Mouse (Mus musculus): Measurements from ENCODE around the gene Dytn.

Dytn gene

DNA sequence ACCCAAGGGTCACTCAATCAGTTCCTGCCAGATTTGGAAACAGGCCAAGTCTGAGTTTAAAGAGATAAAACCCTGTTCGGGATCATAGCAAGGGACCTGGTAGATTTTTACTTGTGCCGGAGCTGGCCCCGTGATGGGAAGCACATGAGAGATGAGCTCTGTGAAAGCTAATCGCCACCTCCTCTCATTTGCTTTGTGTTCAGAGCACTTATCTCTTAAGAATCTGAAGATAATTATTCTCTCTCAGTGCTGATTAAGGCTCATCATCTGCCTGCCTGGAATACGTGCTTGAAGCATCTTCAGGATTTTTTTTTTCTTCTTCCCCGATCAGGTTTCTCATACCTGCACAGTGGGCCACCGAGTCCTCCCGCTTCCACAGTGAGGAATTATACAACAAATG lies 107.6 kb downstream of the Dytn start:
- no peak for DNase-seq (ENCODE audit: low read depth, low spot score)

DNA sequence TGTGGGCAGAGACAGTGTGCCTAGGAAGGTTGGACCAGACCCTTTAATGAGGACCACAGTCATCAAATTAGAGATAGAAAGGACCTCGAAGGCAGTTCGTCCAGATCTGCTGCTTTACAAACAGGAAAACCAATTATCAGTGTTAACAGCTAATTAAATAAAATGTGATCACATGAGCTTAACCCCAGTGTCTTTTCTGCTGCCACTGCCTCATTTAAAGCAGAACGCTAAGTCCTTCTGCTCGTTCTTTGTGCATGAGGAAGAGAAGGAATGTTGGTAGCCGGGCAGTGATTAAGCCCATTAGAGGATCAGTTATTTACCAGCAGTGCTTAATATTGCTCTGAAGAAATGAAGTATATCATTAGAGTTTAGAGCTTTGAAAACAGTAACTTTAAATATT lies 109.9 kb downstream of the Dytn start:
- no peak for DNase-seq (ENCODE audit: low read depth, low spot score)

DNA sequence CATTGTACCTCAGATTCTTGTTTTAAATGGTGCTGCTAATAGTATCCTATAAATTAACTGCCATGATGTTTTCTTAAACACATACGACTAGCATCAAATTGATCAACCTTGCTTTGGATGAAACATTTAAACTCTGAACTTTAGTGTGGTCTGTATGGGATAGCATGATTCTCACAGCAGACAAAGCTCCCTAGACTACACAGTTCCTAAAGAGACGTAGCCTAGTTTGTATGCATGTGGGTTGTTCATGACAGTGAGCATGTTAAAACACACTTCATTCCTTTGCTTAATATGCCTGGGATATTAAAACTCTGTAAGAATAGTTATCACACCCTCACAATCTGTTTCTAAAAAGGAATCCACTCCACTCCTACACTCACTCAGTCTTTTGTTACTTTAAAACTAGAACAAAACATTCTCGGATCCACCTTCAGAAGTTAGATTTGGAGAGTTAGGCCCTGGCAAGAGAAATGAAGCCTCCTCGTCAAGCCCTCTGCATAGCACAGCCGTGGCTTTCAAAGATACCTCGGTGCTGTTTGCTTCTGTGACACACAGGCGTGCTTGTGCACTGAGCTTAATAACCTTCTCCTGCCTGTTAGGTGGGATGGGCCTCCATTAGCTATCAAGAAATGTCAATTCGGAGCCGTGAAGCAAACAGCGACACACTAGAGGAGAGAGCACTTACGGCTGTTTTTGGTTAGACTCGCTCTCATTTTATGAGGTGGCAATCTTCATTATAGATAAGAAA lies 112.7 kb downstream of the Dytn start:
- DNase-seq (ENCODE audit: low read depth, low spot score), result no peak

DNA sequence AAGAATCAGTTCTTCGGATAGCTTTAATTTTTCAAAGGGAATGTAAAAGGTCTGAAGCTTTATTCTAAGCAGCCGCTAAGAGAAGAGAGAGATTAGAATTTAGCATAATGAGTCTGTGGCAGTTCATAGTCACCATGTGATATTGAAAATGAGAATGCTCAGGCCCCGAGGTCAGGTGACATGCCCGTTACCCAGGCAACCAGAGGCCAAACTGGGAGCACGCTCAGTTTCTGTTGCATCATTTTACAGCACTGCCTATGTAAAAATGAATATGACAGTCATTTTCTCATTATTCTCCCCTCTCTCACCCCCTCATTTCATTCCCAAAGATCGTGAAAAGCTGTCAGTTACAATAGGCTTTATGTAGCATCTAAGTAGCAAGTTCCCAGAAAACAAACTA lies 113.3 kb downstream of the Dytn start:
- no peak for DNase-seq (ENCODE audit: low read depth, low spot score)

Measured in ZHBTc4 (cell line).